Mouse (Mus musculus): Measurements from ENCODE around the gene Cd40lg. TPM values are rescaled to one million over a fixed set of nuclear protein-coding genes. Genes with fewer than 3 reads are reported as not detected.
A peak's percentile ranks its signal among the peaks of the same experiment; 100 is the strongest.

The Cd40lg gene
- polyA plus RNA-seq, 1 experiment from 2014 or later: not detected

- 61% methylated on average over 3 of the region's 3 CpGs for WGBS (ENCODE audit: insufficient replicate concordance)
- H3K4me3 ChIP-seq (ENCODE audit: low read depth, low read length): no peak overlapping the region
- H3K9me3 ChIP-seq (ENCODE audit: low read length): no peaks in the 10 kb centered on the region
- no peak overlapping the region for H3K9ac ChIP-seq (replicated peaks)
- ATAC-seq (no peak), DNase-seq (no peak)
- H3K27me3 ChIP-seq (ENCODE audit: insufficient read depth, low read length): no peaks in the 10 kb centered on the region
- H3K36me3 ChIP-seq (replicated peaks; ENCODE audit: insufficient read depth, low read length): no peaks in the 10 kb centered on the region
- TF ChIP-seq CTCF (IDR thresholded peaks at IDR 0.05; ENCODE audit: low read depth) (no peak), EP300 (IDR thresholded peaks at IDR 0.05; ENCODE audit: low read depth) (no peak)
- no peak overlapping the region for H3K27ac ChIP-seq (ENCODE audit: low read depth)
- no peaks in the 10 kb centered on the region for H3K4me1 ChIP-seq (ENCODE audit: insufficient read depth)
- H3K4me2 ChIP-seq (ENCODE audit: low read depth, low read length): no peak overlapping the region
Observed at GRCm38 (mm10) chrX:57238572-57238971, 26.6 kb downstream of the Cd40lg start.

- Histone ChIP-seq H3K36me3 (replicated peaks; ENCODE audit: insufficient read depth, low read length) (no peaks in the 10 kb centered on the region), H3K4me2 (ENCODE audit: low read depth, low read length) (no peak overlapping the region), H3K9ac (replicated peaks) (no peak overlapping the region), H3K27ac (ENCODE audit: low read depth) (no peak overlapping the region), H3K9me3 (ENCODE audit: low read length) (no peaks in the 10 kb centered on the region), H3K27me3 (ENCODE audit: insufficient read depth, low read length) (no peaks in the 10 kb centered on the region), H3K4me3 (ENCODE audit: low read depth, low read length) (no peak overlapping the region), H3K4me1 (ENCODE audit: insufficient read depth) (no peaks in the 10 kb centered on the region)
- DNase-seq (no peak), ATAC-seq (no peak)
- no peak for TF ChIP-seq EP300 (IDR thresholded peaks at IDR 0.05; ENCODE audit: low read depth)
- TF ChIP-seq CTCF (IDR thresholded peaks at IDR 0.05; ENCODE audit: low read depth): no peak
- 70% methylated on average over 7 of the region's 7 CpGs for WGBS (ENCODE audit: insufficient replicate concordance)
Observed at GRCm38 (mm10) chrX:57253329-57254055, 41.5 kb downstream of the Cd40lg start.

- DNase-seq (no peak), ATAC-seq (no peak)
- WGBS (ENCODE audit: insufficient replicate concordance): 59% methylated on average over 2 of the region's 2 CpGs
- H3K4me3 ChIP-seq (ENCODE audit: low read depth, low read length): no peak overlapping the region
- H3K9me3 ChIP-seq (ENCODE audit: low read length): no peaks in the 10 kb centered on the region
- no peaks in the 10 kb centered on the region for H3K27me3 ChIP-seq (ENCODE audit: insufficient read depth, low read length)
- H3K4me2 ChIP-seq (ENCODE audit: low read depth, low read length): no peak overlapping the region
- TF ChIP-seq CTCF (IDR thresholded peaks at IDR 0.05; ENCODE audit: low read depth) (peak; percentile 43), EP300 (IDR thresholded peaks at IDR 0.05; ENCODE audit: low read depth) (no peak)
- no peak overlapping the region for H3K9ac ChIP-seq (replicated peaks)
- H3K4me1 ChIP-seq (ENCODE audit: insufficient read depth): no peaks in the 10 kb centered on the region
- no peaks in the 10 kb centered on the region for H3K36me3 ChIP-seq (replicated peaks; ENCODE audit: insufficient read depth, low read length)
- H3K27ac ChIP-seq (ENCODE audit: low read depth): no peak overlapping the region
Observed at GRCm38 (mm10) chrX:57260744-57261143, 48.8 kb downstream of the Cd40lg start.

- no peaks in the 10 kb centered on the region for H3K9me3 ChIP-seq (ENCODE audit: low read length)
- H3K27ac ChIP-seq (ENCODE audit: low read depth): no peak overlapping the region
- WGBS (ENCODE audit: insufficient replicate concordance): 76% methylated on average over 4 of the region's 4 CpGs
- no peak overlapping the region for H3K9ac ChIP-seq (replicated peaks)
- no peak overlapping the region for H3K4me2 ChIP-seq (ENCODE audit: low read depth, low read length)
- H3K27me3 ChIP-seq (ENCODE audit: insufficient read depth, low read length): no peaks in the 10 kb centered on the region
- H3K4me1 ChIP-seq (ENCODE audit: insufficient read depth): no peaks in the 10 kb centered on the region
- no peaks in the 10 kb centered on the region for H3K36me3 ChIP-seq (replicated peaks; ENCODE audit: insufficient read depth, low read length)
- TF ChIP-seq CTCF (IDR thresholded peaks at IDR 0.05; ENCODE audit: low read depth) (no peak), EP300 (IDR thresholded peaks at IDR 0.05; ENCODE audit: low read depth) (no peak)
- ATAC-seq (no peak), DNase-seq (no peak)
- no peak overlapping the region for H3K4me3 ChIP-seq (ENCODE audit: low read depth, low read length)
Observed at GRCm38 (mm10) chrX:57263515-57263914, 51.6 kb downstream of the Cd40lg start.

Other genes with a start within 250 kb of the Cd40lg start
- gene Brs3, start 169.1 kb upstream of the Cd40lg start, polyA plus RNA-seq (2015; fragmentation: Nextera tagmentation; extraction: Ambion mirVana): not detected in 2 replicates
- gene Htatsf1, start 158.6 kb upstream of the Cd40lg start, polyA plus RNA-seq (2015; fragmentation: Nextera tagmentation; extraction: Ambion mirVana): 20.3 and 22.1 TPM in 2 replicates
- gene Vgll1, start 124.0 kb upstream of the Cd40lg start, polyA plus RNA-seq (2015; fragmentation: Nextera tagmentation; extraction: Ambion mirVana): not detected in 2 replicates
- 5.9 and 6.1 TPM in 2 replicates for gene Arhgef6, start 126.6 kb downstream of the Cd40lg start, polyA plus RNA-seq (2015; fragmentation: Nextera tagmentation; extraction: Ambion mirVana)
- 18.8 and 19.7 TPM in 2 replicates for gene Rbmx, start 180.9 kb downstream of the Cd40lg start, polyA plus RNA-seq (2015; fragmentation: Nextera tagmentation; extraction: Ambion mirVana)
- gene Gm364, start 197.0 kb downstream of the Cd40lg start, polyA plus RNA-seq (2015; fragmentation: Nextera tagmentation; extraction: Ambion mirVana): not detected in 2 replicates

Measured in liver, postnatal 0 days (tissue).